Mouse (Mus musculus) spleen, adult 2 months (tissue): ENCODE measurements around the gene Fkbp2.

Experiments used
- CTCF ChIP-seq: fragments of 200-500 bp; IDR thresholded peaks from 2 replicates; pipeline ENCODE4 v1.5.1; 2011; ENCODE audit warnings: mild to moderate bottlenecking, inconsistent platforms; ENCODE audit not compliant: insufficient read depth, insufficient read length, insufficient replicate concordance; ENCODE audit errors: extremely low read depth
- POLR2A ChIP-seq: fragments of 200-500 bp; IDR thresholded peaks from 2 replicates; pipeline ENCODE4 v1.6.1; 2011; ENCODE audit warnings: low read depth, low read length, inconsistent platforms

DNA sequence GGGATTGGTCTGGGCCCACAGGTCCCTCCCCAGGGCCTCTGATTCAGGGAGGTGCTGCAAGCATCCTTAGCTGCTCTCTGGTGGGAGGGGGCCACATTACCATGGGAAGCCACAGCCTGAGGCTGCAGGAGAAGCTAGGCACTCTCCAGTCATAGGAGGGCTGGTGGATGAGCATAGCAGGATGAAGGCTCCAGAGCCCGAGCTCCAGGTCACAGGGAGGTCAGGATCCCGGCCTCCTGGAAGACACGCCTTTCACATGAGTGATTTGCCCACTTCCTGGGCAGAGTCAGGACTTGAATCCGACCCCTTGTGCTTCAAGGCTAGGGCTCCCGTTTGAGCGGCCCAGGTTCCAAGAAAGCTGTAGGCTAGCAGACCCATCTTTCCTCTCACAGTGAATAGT is 8.7 kb downstream of the Fkbp2 start:
- TF ChIP-seq POLR2A (no peak), CTCF (no peak)
